Mouse (Mus musculus) stomach, embryonic 16.5 days (tissue): ENCODE results near the gene Tmsb15l. TPM values are rescaled to one million over a fixed set of nuclear protein-coding genes. Genes with fewer than 3 reads are reported as not detected.

Source experiments
- ATAC-seq: fragments of 200-750 bp; cut with Nextera tagmentation; 2 replicates; pipeline ENCODE4 v1.8.0; 2017; ENCODE audit warnings: moderate number of reproducible peaks, moderate TSS enrichment; ENCODE audit not compliant: insufficient read depth, low FRiP score
- H3K27ac ChIP-seq: fragments of 300-500 bp; sonication (generic); 2 replicates; pipeline ENCODE4 v1.5.1; 2014; ENCODE audit warnings: low read length
- H3K27me3 ChIP-seq: fragments of 300-500 bp; sonication (generic); 2 replicates; pipeline ENCODE4 v1.6.1; 2014; ENCODE audit warnings: low read length, control low read depth, mixed read lengths; ENCODE audit not compliant: control insufficient read depth, insufficient read depth
- H3K36me3 ChIP-seq: fragments of 300-500 bp; sonication (generic); 2 replicates; pipeline ENCODE4 v1.6.1; 2014; ENCODE audit warnings: low read length; ENCODE audit not compliant: control insufficient read depth, insufficient read depth
- H3K4me1 ChIP-seq: fragments of 300-500 bp; sonication (generic); 2 replicates; pipeline ENCODE4 v1.6.1; 2014; ENCODE audit warnings: low read length, control low read depth, mixed read lengths; ENCODE audit not compliant: control insufficient read depth, insufficient read depth
- H3K4me2 ChIP-seq: fragments of 300-500 bp; sonication (generic); 2 replicates; pipeline ENCODE4 v1.6.1; 2014; ENCODE audit warnings: low read depth, low read length, mixed read lengths
- H3K4me3 ChIP-seq: fragments of 300-500 bp; sonication (generic); replicated peaks from 2 replicates; pipeline ENCODE4 v1.5.1; 2014; ENCODE audit warnings: mild to moderate bottlenecking, low read length
- H3K9ac ChIP-seq: fragments of 300-500 bp; sonication (generic); 2 replicates; pipeline ENCODE4 v1.6.1; 2014; ENCODE audit warnings: low read length
- H3K9me3 ChIP-seq: fragments of 300-500 bp; sonication (generic); replicated peaks from 2 replicates; pipeline ENCODE4 v1.6.1; 2016; ENCODE audit warnings: low read length, control low read depth; ENCODE audit not compliant: control insufficient read depth
- polyA plus RNA-seq: library from polyadenylated mRNA; unstranded; fragments of >200 nt; fragmentation: Nextera tagmentation; extraction: Ambion mirVana; gene quantifications from 2 replicates; pipeline ENCODE4 v1.2.1, GENCODE M21; 2015

The Tmsb15l gene
- polyA plus RNA-seq, 1 experiment from 2014 or later: 4.4 TPM

DNA sequence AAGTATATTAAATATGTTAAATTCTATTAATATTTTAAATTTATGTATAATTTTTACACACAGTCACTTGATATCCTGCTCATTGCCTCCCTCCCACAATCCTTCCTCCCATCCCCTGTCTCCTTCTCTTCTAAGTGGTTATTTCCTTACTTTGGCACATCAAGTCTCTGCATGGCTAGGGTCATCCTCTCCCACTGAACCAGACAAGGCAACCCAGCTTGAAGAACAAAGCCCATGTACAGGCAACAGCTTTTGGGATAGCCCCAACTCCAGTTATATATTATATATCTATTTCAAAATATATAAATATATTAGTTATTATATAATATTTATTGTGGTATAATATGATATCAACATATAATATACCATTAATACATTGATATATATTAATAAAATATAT lies 50.8 kb downstream of the Tmsb15l start:
- Histone ChIP-seq H3K27ac (no peak overlapping the region), H3K4me2 (no peak overlapping the region), H3K36me3 (no peaks in the 10 kb centered on the region), H3K4me1 (no peaks in the 10 kb centered on the region), H3K4me3 (no peak overlapping the region), H3K27me3 (no peaks in the 10 kb centered on the region), H3K9me3 (no peaks in the 10 kb centered on the region), H3K9ac (no peak overlapping the region)
- ATAC-seq: no peak

Other genes with a start within 250 kb of the Tmsb15l start
- 496 and 508 TPM in 2 replicates for gene Morf4l2, start 233.2 kb downstream of the Tmsb15l start, polyA plus RNA-seq
- gene Glra4, start 196.7 kb downstream of the Tmsb15l start, polyA plus RNA-seq: not detected in 2 replicates
- gene Plp1, start 154.2 kb downstream of the Tmsb15l start, polyA plus RNA-seq: 5.7 and 5.9 TPM in 2 replicates
- 0.55 and 0.71 TPM in 2 replicates for gene Rab9b, start 108.1 kb downstream of the Tmsb15l start, polyA plus RNA-seq
- gene H2bfm, start 49.5 kb downstream of the Tmsb15l start, polyA plus RNA-seq: not detected in 2 replicates
- 31.2 and 52.2 TPM in 2 replicates for gene Tmsb15b2, start 1.4 kb downstream of the Tmsb15l start, polyA plus RNA-seq
- gene Tmsb15b1, start within 50 bp of the Tmsb15l start, polyA plus RNA-seq: 21.8 and 23.1 TPM in 2 replicates
- gene Zcchc18, start 16.3 kb upstream of the Tmsb15l start, polyA plus RNA-seq: 14.6 and 16.0 TPM in 2 replicates
- gene Slc25a53, start 61.4 kb upstream of the Tmsb15l start, polyA plus RNA-seq: 7.3 and 9.3 TPM in 2 replicates
- 6.1 and 6.5 TPM in 2 replicates for gene Fam199x, start 72.7 kb upstream of the Tmsb15l start, polyA plus RNA-seq
- gene Esx1, start 145.2 kb upstream of the Tmsb15l start, polyA plus RNA-seq: not detected in 2 replicates